Mouse (Mus musculus): ENCODE results near the gene Ell3.

- no peak for TF ChIP-seq E2F4 (IDR thresholded peaks at IDR 0.05; ENCODE audit: insufficient read depth)
- TF ChIP-seq POLR2A (IDR thresholded peaks at IDR 0.05; ENCODE audit: insufficient read length, low read depth) = no peak
- no peak for TF ChIP-seq USF1 (IDR thresholded peaks at IDR 0.05; ENCODE audit: low read depth)
- TF ChIP-seq POLR2AphosphoS2 (IDR thresholded peaks at IDR 0.05; ENCODE audit: insufficient read length, low read depth) = no peak
- TF ChIP-seq TCF12 (IDR thresholded peaks at IDR 0.05; ENCODE audit: insufficient read depth, poor library complexity, severe bottlenecking) = no peak
- no peak for TF ChIP-seq REST (IDR thresholded peaks at IDR 0.05; ENCODE audit: insufficient read depth, insufficient read length)
- no peak for TF ChIP-seq MAX (IDR thresholded peaks at IDR 0.05; ENCODE audit: low read depth)
- TF ChIP-seq MYOG (IDR thresholded peaks at IDR 0.05; ENCODE audit: control insufficient read depth in 1 of 3, insufficient read depth in 1 of 3, insufficient read length in 2 of 3, low read depth in 2 of 3) = no peak
These were observed 36.4 kb upstream of the Ell3 start for GRCm38 (mm10) chr2:121480498-121480897.
